Mouse (Mus musculus): ENCODE results near the gene Enox1.

GRCm38 (mm10) chr14:77557446-77558070 is 401.0 kb downstream of the Enox1 start:
- TF ChIP-seq POLR2A (IDR thresholded peaks at IDR 0.05; ENCODE audit: low read depth, low read length) (no peak), CTCF (conservative IDR thresholded peaks at IDR 0.05; ENCODE audit: insufficient read depth, insufficient read length, low read depth, low read length) (no peak)

All from kidney, adult 2 months (tissue).